Mouse (Mus musculus): ENCODE measurements around the gene Ube2h.

- TF ChIP-seq POLR2A (IDR thresholded peaks at IDR 0.05; ENCODE audit: insufficient read length, low read depth) (no peak), SRF (IDR thresholded peaks at IDR 0.05; ENCODE audit: control insufficient read depth, insufficient read length, low read depth) (no peak), REST (IDR thresholded peaks at IDR 0.05; ENCODE audit: insufficient read depth, insufficient read length) (no peak), USF1 (IDR thresholded peaks at IDR 0.05; ENCODE audit: low read depth) (no peak), MAX (IDR thresholded peaks at IDR 0.05; ENCODE audit: low read depth) (no peak), TCF3 (IDR thresholded peaks at IDR 0.05; ENCODE audit: insufficient read length, low read depth) (no peak)
These were observed 99.8 kb downstream of the Ube2h start for GRCm38 (mm10) chr6:30204383-30205179.
